11 mouse cellular contexts compared by ENCODE assay signal in genomic region chr4:46919144-46919543, GRCm38 (mm10).
DNase-seq lines count a peak whose midpoint lies in the region; ATAC-seq lines count a peak whose summit lies in the region.
"Had no signal": no experiment of that assay in that cellular context is flagged by ENCODE, and none has a peak within 500 bp of the region (broad histone marks: within the 10 kb centered on the region; RNA-seq: fewer than 3 reads in every experiment).

No protein-coding gene starts in this region.

- WGBS in kidney, embryonic 15.5 days, result 55% methylated on average over 8 of the region's 8 CpGs

- H3K4me3 ChIP-seq in kidney, embryonic 15.5 days (replicated peaks), result no peak overlapping the region
- H3K4me3 ChIP-seq: embryonic facial prominence, embryonic 13.5 days; liver, embryonic 15.5 days had no signal

- peak; percentile 9 to 18 for DNase-seq in kidney, postnatal 4 days
- peak; percentile 57 for DNase-seq in embryo, embryonic 11 days
- peak; percentile 47 for DNase-seq in layer of hippocampus, adult 9-11 months
- peak; percentile 64 for DNase-seq in retina, embryonic 14.5 days (ENCODE audit: low spot score)
- DNase-seq in adrenal gland, postnatal 25 days, result no peak
- DNase-seq in thymus, postnatal 25 days, result no peak
- DNase-seq: kidney, adult 18-20 months had no signal

- no peaks in the 10 kb centered on the region for H3K9me3 ChIP-seq in kidney, embryonic 15.5 days (replicated peaks)
- H3K9me3 ChIP-seq: embryonic facial prominence, embryonic 13.5 days; liver, embryonic 15.5 days had no signal

- H3K27ac ChIP-seq in kidney, embryonic 15.5 days, result no peak overlapping the region
- H3K27ac ChIP-seq: embryonic facial prominence, embryonic 13.5 days; liver, embryonic 15.5 days had no signal

- H3K36me3 ChIP-seq in kidney, embryonic 15.5 days, result no peaks in the 10 kb centered on the region
- H3K36me3 ChIP-seq: embryonic facial prominence, embryonic 13.5 days; liver, embryonic 15.5 days had no signal

- H3K9ac ChIP-seq in kidney, embryonic 15.5 days, result no peak overlapping the region
- H3K9ac ChIP-seq: embryonic facial prominence, embryonic 13.5 days; liver, embryonic 15.5 days had no signal

- no peak for ATAC-seq in kidney, embryonic 15.5 days (replicated peaks; ENCODE audit: low FRiP score)
- ATAC-seq in activated CD4-positive, CD25-positive, alpha-beta regulatory T cell, adult 4 months, result no peak

- no peaks in the 10 kb centered on the region for H3K4me1 ChIP-seq in kidney, embryonic 15.5 days
- H3K4me1 ChIP-seq: embryonic facial prominence, embryonic 13.5 days had no signal

- no peak overlapping the region for H3K4me2 ChIP-seq in kidney, embryonic 15.5 days
- H3K4me2 ChIP-seq: embryonic facial prominence, embryonic 13.5 days; liver, embryonic 15.5 days had no signal

- H3K27me3 ChIP-seq in kidney, embryonic 15.5 days, result no peaks in the 10 kb centered on the region
- H3K27me3 ChIP-seq: embryonic facial prominence, embryonic 13.5 days had no signal

Comparison
In these comparisons a context has a peak if more than half of its experiments do, and no peak if none do; other contexts are left out.
1. DNase-seq: peak in kidney, postnatal 4 days (2 of 2), embryo, embryonic 11 days (single experiment), layer of hippocampus, adult 9-11 months (single experiment) and retina, embryonic 14.5 days (single experiment); none in adrenal gland, postnatal 25 days (single experiment) and thymus, postnatal 25 days (single experiment).